Mouse (Mus musculus): ENCODE data around the gene Prune1. TPM values are rescaled to one million over a fixed set of nuclear protein-coding genes. Genes with fewer than 3 reads are reported as not detected.

Prune1 gene
- total RNA-seq, 2 experiments from 2014 or later: 36.5 to 38.3 TPM

GRCm38 (mm10) chr3:95210585-95210984 lies 71.3 kb downstream of the Prune1 start:
- DNase-seq: no peak

- DNase-seq: no peak
Observed at GRCm38 (mm10) chr3:95208286-95208685, 73.6 kb downstream of the Prune1 start.

- no peak for DNase-seq
Observed at GRCm38 (mm10) chr3:95203880-95204279, 78.0 kb downstream of the Prune1 start.

Other genes starting within 250 kb of the Prune1 start
- 100 to 1,000 TPM; 163 to 181 TPM for gene Psmd4, start 239.5 kb downstream of the Prune1 start, total RNA-seq (2021)
- gene Pip5k1a, start 175.1 kb downstream of the Prune1 start, total RNA-seq (2021): 10 to 100 TPM; 16.3 to 19.4 TPM
- 10 to 100 TPM; 36.0 to 40.4 TPM for gene Vps72, start 171.1 kb downstream of the Prune1 start, total RNA-seq (2021)
- gene Tmod4, start 157.6 kb downstream of the Prune1 start, total RNA-seq (2021): 100 to 1,000 TPM; 481 to 623 TPM
- gene Scnm1, start 148.1 kb downstream of the Prune1 start, total RNA-seq (2021): 10 to 100 TPM; 26.6 to 34.1 TPM
- 1 to 10 TPM; 6.4 to 7.0 TPM for gene Lysmd1, start 148.0 kb downstream of the Prune1 start, total RNA-seq (2021)
- under 1 TPM; 0.48 to 0.97 TPM for gene Tnfaip8l2, start 139.7 kb downstream of the Prune1 start, total RNA-seq (2021)
- 100 to 1,000 TPM in 1 of 2 experiments, 10 to 100 TPM in 1; 98.2 to 101 TPM for gene Sema6c, start 121.6 kb downstream of the Prune1 start, total RNA-seq (2021)
- 1 to 10 TPM; 8.2 to 8.3 TPM for gene Gabpb2, start 64.2 kb downstream of the Prune1 start, total RNA-seq (2021)
- gene Cdc42se1, start 53.3 kb downstream of the Prune1 start, total RNA-seq (2021): 10 to 100 TPM; 15.5 TPM
- gene Mllt11, start 49.9 kb downstream of the Prune1 start, total RNA-seq (2021): 10 to 100 TPM; 34.4 to 42.4 TPM
- not detected for gene Gm128, start 40.5 kb downstream of the Prune1 start, total RNA-seq (2021)
- gene Bnipl, start 30.9 kb downstream of the Prune1 start, total RNA-seq (2021): not detected
- 10 to 100 TPM; 19.9 to 22.8 TPM for gene Mindy1, start 731 bp downstream of the Prune1 start, total RNA-seq (2021)
- gene Anxa9, start 25.1 kb upstream of the Prune1 start, total RNA-seq (2021): under 1 TPM; 0.15 to 0.27 TPM
- 10 to 100 TPM; 20.3 to 21.7 TPM for gene Cers2, start 32.7 kb upstream of the Prune1 start, total RNA-seq (2021)
- gene Setdb1, start 75.1 kb upstream of the Prune1 start, total RNA-seq (2021): 10 to 100 TPM; 10.2 to 11.8 TPM
- not detected for gene 4930558C23Rik, start 120.8 kb upstream of the Prune1 start, total RNA-seq (2021)
- 10 to 100 TPM; 33.8 to 39.3 TPM for gene Arnt, start 152.3 kb upstream of the Prune1 start, total RNA-seq (2021)
- 10 to 100 TPM in 1 of 2 experiments, 1 to 10 TPM in 1; 8.9 to 12.9 TPM for gene Ctsk, start 217.2 kb upstream of the Prune1 start, total RNA-seq (2021)
- 1 to 10 TPM; 3.2 to 3.3 TPM for gene Ctss, start 244.7 kb upstream of the Prune1 start, total RNA-seq (2021)

All from gastrocnemius, postnatal 25 days (tissue).